In the genomic region with DNA sequence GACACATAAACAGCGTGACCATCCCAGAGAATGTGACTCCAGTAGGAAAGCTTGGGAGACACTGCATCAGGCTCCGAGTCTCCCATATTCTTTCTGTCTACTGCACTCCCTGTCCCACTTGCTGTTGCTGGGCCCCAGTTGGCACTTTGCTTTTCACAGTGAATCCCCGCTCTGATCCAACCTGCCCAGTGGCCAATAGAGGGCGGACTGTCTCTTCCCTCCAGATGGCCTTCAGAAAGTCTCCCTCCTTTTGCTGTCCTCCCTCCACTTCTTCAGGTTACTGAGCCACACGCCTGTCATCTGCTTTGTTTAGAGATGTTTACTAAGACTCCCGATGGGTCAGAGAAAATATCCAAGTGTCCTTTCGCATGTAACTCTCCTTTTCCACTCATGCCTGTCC, we compare ENCODE assay signal across 8 mouse cellular contexts. TPM values are rescaled to one million over a fixed set of nuclear protein-coding genes. Genes with fewer than 3 reads are reported as not detected.
DNase-seq lines count a peak whose midpoint lies in the region; ATAC-seq and TF ChIP-seq lines count a peak whose summit lies in the region.

No protein-coding gene starts in this region.

- peaks cover 17% of the 10 kb centered on the region; the same call in 1 of the 2 replicates for H3K27me3 ChIP-seq in heart, embryonic 12.5 days (replicated peaks)
- H3K27me3 ChIP-seq in thymus, adult 2 months (ENCODE audit: control insufficient read depth, insufficient read depth, low read length) = no peaks in the 10 kb centered on the region; the same call in 1 of the 2 replicates

- H3K9ac ChIP-seq in heart, embryonic 12.5 days = no peak overlapping the region

- no peak overlapping the region for H3K4me2 ChIP-seq in heart, embryonic 12.5 days

- TF ChIP-seq POLR2A in thymus, adult 2 months (IDR thresholded peaks at IDR 0.05; ENCODE audit: control insufficient read depth, extremely low read depth, insufficient read depth, low read length, poor library complexity) = no peak
- no peak for TF ChIP-seq POLR2A in cortical plate, adult 2 months (IDR thresholded peaks at IDR 0.05; ENCODE audit: extremely low read depth, insufficient read depth, low read length)

- H3K27ac ChIP-seq in heart, embryonic 12.5 days (ENCODE audit: poor library complexity, severe bottlenecking) = no peak overlapping the region
- H3K27ac ChIP-seq in thymus, adult 2 months (ENCODE audit: control insufficient read depth, insufficient read depth, low read length) = no peak overlapping the region
- H3K27ac ChIP-seq in cortical plate, adult 2 months (ENCODE audit: insufficient read depth, low read length) = no peak overlapping the region

- H3K4me1 ChIP-seq in heart, embryonic 12.5 days (replicated peaks) = peaks cover 17% of the 10 kb centered on the region
- peaks cover 11% of the 10 kb centered on the region for H3K4me1 ChIP-seq in thymus, adult 2 months (replicated peaks; ENCODE audit: control insufficient read depth, insufficient read depth, low read length)
- peaks cover 3% of the 10 kb centered on the region; the same call in 1 of the 2 replicates for H3K4me1 ChIP-seq in cortical plate, adult 2 months (ENCODE audit: control insufficient read depth, insufficient read depth, low read length)

- TF ChIP-seq CTCF in thymus, adult 2 months (IDR thresholded peaks at IDR 0.05; ENCODE audit: borderline replicate concordance, control insufficient read depth, extremely low read depth, insufficient read depth, low read length, poor library complexity) = no peak
- TF ChIP-seq CTCF in cortical plate, adult 2 months (IDR thresholded peaks at IDR 0.05; ENCODE audit: extremely low read depth, insufficient read depth, low read length) = peak; percentile 64

- no peaks in the 10 kb centered on the region for H3K9me3 ChIP-seq in heart, embryonic 12.5 days (replicated peaks)

- ATAC-seq in heart, embryonic 12.5 days (ENCODE audit: insufficient number of reproducible peaks, low FRiP score) = no peak
- peak; percentile 60 for ATAC-seq in megakaryocyte-erythroid progenitor cell, adult 5-6 weeks (replicated peaks; ENCODE audit: low FRiP score, low TSS enrichment, poor library complexity, severe bottlenecking)

- peak; percentile 76 to 82 for DNase-seq in heart, adult 18-20 months
- DNase-seq in thymus, adult 2 months = peak; percentile 32
- DNase-seq in thymus, adult 18-20 months = no peak
- peak; percentile 66 for DNase-seq in induced T-regulatory cell, adult 2 months (ENCODE audit: low read depth)
- no peak for DNase-seq in Muller cell, postnatal 12 days (ENCODE audit: inconsistent ontology term)

- WGBS in heart, embryonic 12.5 days = 18% methylated on average over 7 of the region's 7 CpGs
- 49% methylated on average over 7 of the region's 7 CpGs for WGBS in thymus, adult 2 months

- H3K36me3 ChIP-seq in heart, embryonic 12.5 days = no peaks in the 10 kb centered on the region
- no peaks in the 10 kb centered on the region for H3K36me3 ChIP-seq in thymus, adult 2 months (ENCODE audit: control insufficient read depth, insufficient read depth, low read length)

- H3K4me3 ChIP-seq in heart, embryonic 12.5 days = no peak overlapping the region
- H3K4me3 ChIP-seq in thymus, adult 2 months (ENCODE audit: control insufficient read depth, insufficient read depth, low read length) = no peak overlapping the region
- H3K4me3 ChIP-seq in cortical plate, adult 2 months (ENCODE audit: insufficient read depth, low read length) = no peak overlapping the region

RNA-seq across cellular contexts. Expression of a gene that starts 2.9 kb away (rescaled TPM):
- total RNA-seq in heart, adult 18-20 months (2021) = 10 to 100 TPM; 51.2 to 66.8 TPM
- polyA plus RNA-seq in heart, embryonic 12.5 days (2016; fragmentation: Nextera tagmentation; extraction: Ambion mirVana) = 3.2 and 3.3 TPM in 2 replicates
- polyA plus RNA-seq in thymus, adult 2 months (2012; rRNA removed) = 12.2 and 19.2 TPM in 2 replicates
- 33.5 and 37.7 TPM in 2 replicates for polyA plus RNA-seq in cortical plate, adult 2 months (2012; rRNA removed)
- total RNA-seq in megakaryocyte-erythroid progenitor cell, adult 5-6 weeks (2014; fragmentation: Nextera tagmentation) = 5.0 and 18.9 TPM in 2 replicates
- 6.6 and 6.8 TPM in 2 replicates for total RNA-seq in megakaryocyte-erythroid progenitor cell, adult 5-6 weeks (2017)

Comparison
In these comparisons a context has a peak if more than half of its experiments do, and no peak if none do; other contexts are left out.
1. DNase-seq: peak in heart, adult 18-20 months (2 of 2), thymus, adult 2 months (single experiment) and induced T-regulatory cell, adult 2 months (single experiment); none in thymus, adult 18-20 months (0 of 2) and Muller cell, postnatal 12 days (single experiment).